In genomic region chr17:15174354-15174953, GRCm38 (mm10) we compare ENCODE assay signal across 15 mouse cellular contexts.
DNase-seq lines count a peak whose midpoint lies in the region; ATAC-seq lines count a peak whose summit lies in the region.
"Had no signal": no experiment of that assay in that cellular context is flagged by ENCODE, and none has a peak within 500 bp of the region (broad histone marks: within the 10 kb centered on the region; RNA-seq: fewer than 3 reads in every experiment).

No protein-coding gene starts in this region.

- H3K27ac ChIP-seq in liver, embryonic 16.5 days (ENCODE audit: low read length): no peak overlapping the region
- H3K27ac ChIP-seq: heart, embryonic 15.5 days; hindbrain, embryonic 14.5 days; liver, embryonic 14.5 days had no signal

- DNase-seq in 416B (ENCODE audit: low read depth): peak; percentile 98
- peak; percentile 10 for DNase-seq in c-Kit-positive CD71-negative TER-119-negative erythroid progenitor cells, embryonic 14.5 days (ENCODE audit: low read depth)
- DNase-seq in kidney, adult 8-10 months: peak; percentile 27 to 42
- no peak for DNase-seq in cerebellum, adult 9-10 months
- no peak for DNase-seq in testis, postnatal 14 days (ENCODE audit: low spot score)
- DNase-seq: cerebellum, adult 2 months; embryo, embryonic 11 days; gastrocnemius, postnatal 10 days; thymus, postnatal 25 days had no signal

- H3K4me1 ChIP-seq in liver, embryonic 16.5 days (ENCODE audit: control insufficient read depth, low read depth, low read length): no peaks in the 10 kb centered on the region; the same call in none of the 2 replicates
- H3K4me1 ChIP-seq: heart, embryonic 15.5 days had no signal

- H3K36me3 ChIP-seq in liver, embryonic 16.5 days (ENCODE audit: control insufficient read depth, insufficient read depth): no peaks in the 10 kb centered on the region
- H3K36me3 ChIP-seq: heart, embryonic 15.5 days had no signal

- H3K4me3 ChIP-seq in liver, embryonic 16.5 days (ENCODE audit: low read depth, low read length): no peak overlapping the region
- H3K4me3 ChIP-seq: heart, embryonic 15.5 days had no signal

- H3K27me3 ChIP-seq in liver, embryonic 16.5 days (ENCODE audit: control insufficient read depth, insufficient read depth, low read depth, low read length): no peaks in the 10 kb centered on the region
- H3K27me3 ChIP-seq: heart, embryonic 15.5 days had no signal

- H3K9ac ChIP-seq in liver, embryonic 16.5 days (ENCODE audit: low read depth, low read length): no peak overlapping the region
- H3K9ac ChIP-seq: heart, embryonic 15.5 days; hindbrain, embryonic 14.5 days; liver, embryonic 14.5 days had no signal

- 6% methylated on average over 9 of the region's 9 CpGs for WGBS in liver, embryonic 16.5 days (ENCODE audit: insufficient replicate concordance)

- no peak overlapping the region for H3K4me2 ChIP-seq in liver, embryonic 16.5 days (ENCODE audit: low read depth, low read length)
- H3K4me2 ChIP-seq: heart, embryonic 15.5 days; hindbrain, embryonic 14.5 days had no signal

- peak; percentile 61 for ATAC-seq in liver, embryonic 16.5 days (ENCODE audit: low read depth)
- ATAC-seq in activated CD4-positive, CD25-positive, alpha-beta regulatory T cell, adult 4 months: no peak
- ATAC-seq: forebrain, embryonic 16.5 days had no signal

- no peaks in the 10 kb centered on the region for H3K9me3 ChIP-seq in liver, embryonic 16.5 days (replicated peaks; ENCODE audit: control insufficient read depth, low read length)
- H3K9me3 ChIP-seq: heart, embryonic 15.5 days had no signal

Comparison
In these comparisons a context has a peak if more than half of its experiments do, and no peak if none do; other contexts are left out.
1. DNase-seq: peak in 416B (single experiment), c-Kit-positive CD71-negative TER-119-negative erythroid progenitor cells, embryonic 14.5 days (single experiment) and kidney, adult 8-10 months (2 of 2); none in cerebellum, adult 9-10 months (single experiment) and testis, postnatal 14 days (single experiment).